Mouse (Mus musculus): ENCODE results near the gene Rin2.

- TF ChIP-seq GATA2 (IDR thresholded peaks at IDR 0.05; ENCODE audit: borderline replicate concordance, low read depth, low read length): no peak
- TF ChIP-seq CTCF (IDR thresholded peaks at IDR 0.05; ENCODE audit: low read depth, low read length): no peak
- TF ChIP-seq GATA1 (IDR thresholded peaks at IDR 0.05; ENCODE audit: borderline replicate concordance, low read length): no peak
Observed at GRCm38 (mm10) chr2:145801322-145802052, 126.5 kb downstream of the Rin2 start.

Measured in G1E (cell line).